Mouse (Mus musculus) heart, embryonic 14.5 days (tissue): ENCODE data around the gene Tac2. TPM values are rescaled to one million over a fixed set of nuclear protein-coding genes. Genes with fewer than 3 reads are reported as not detected.
"Not testable (repeated sequence)": the region's sequence is repeated elsewhere in the genome, so short reads cannot be mapped to it uniquely, and the experiment has no call there.

Source experiments
- ATAC-seq: fragments of 200-750 bp; cut with Nextera tagmentation; 2 replicates; pipeline ENCODE4 v1.8.0; 2017; ENCODE audit warnings: low read depth, moderate TSS enrichment; ENCODE audit not compliant: insufficient number of reproducible peaks, insufficient read depth, low FRiP score
- H3K27ac ChIP-seq, 2 experiments: fragments of 200-500 bp in 1 of 2; fragments of 300-500 bp in 1 of 2; sonication (generic) in 1 of 2; replicated peaks in 1 of 2; 2 replicates each; pipeline ENCODE4 v1.5.1; 2012 to 2014; ENCODE audit warnings: low read depth in 2 of 2, low read length in 2 of 2, control low read depth in 1 of 2, mild to moderate bottlenecking in 1 of 2, mixed read lengths in 1 of 2; ENCODE audit not compliant: control insufficient read depth in 1 of 2, insufficient read depth in 1 of 2
- H3K27me3 ChIP-seq: fragments of 300-500 bp; sonication (generic); 2 replicates; pipeline ENCODE4 v1.6.1; 2014; ENCODE audit warnings: mild to moderate bottlenecking, low read length, control low read depth; ENCODE audit not compliant: control insufficient read depth, insufficient read depth
- H3K36me3 ChIP-seq: fragments of 300-500 bp; sonication (generic); 2 replicates; pipeline ENCODE4 v1.6.1; 2014; ENCODE audit warnings: mild to moderate bottlenecking, control low read depth, low read length, mixed read lengths; ENCODE audit not compliant: control insufficient read depth, insufficient read depth
- H3K4me1 ChIP-seq, 2 experiments: fragments of 200-500 bp in 1 of 2; fragments of 300-500 bp in 1 of 2; sonication (generic) in 1 of 2; 2 replicates each; pipeline ENCODE4 v1.6.1; 2012 to 2014; ENCODE audit warnings: low read length in 2 of 2, control low read depth in 1 of 2, mixed read lengths in 1 of 2; ENCODE audit not compliant: control insufficient read depth in 2 of 2, insufficient read depth in 2 of 2
- H3K4me2 ChIP-seq: fragments of 300-500 bp; sonication (generic); 2 replicates; pipeline ENCODE4 v1.6.1; 2014; ENCODE audit warnings: mild to moderate bottlenecking, low read length
- H3K4me3 ChIP-seq, 2 experiments: fragments of 200-500 bp in 1 of 2; fragments of 300-500 bp in 1 of 2; sonication (generic) in 1 of 2; 2 replicates each; pipeline ENCODE4 v1.5.1; 2012 to 2014; ENCODE audit warnings: low read length in 2 of 2, mild to moderate bottlenecking in 2 of 2, control low read depth in 1 of 2, low read depth in 1 of 2, moderate library complexity in 1 of 2; ENCODE audit not compliant: control insufficient read depth in 1 of 2, insufficient read depth in 1 of 2
- H3K9ac ChIP-seq: fragments of 300-500 bp; sonication (generic); 2 replicates; pipeline ENCODE4 v1.6.1; 2014; ENCODE audit warnings: mild to moderate bottlenecking, low read length
- H3K9me3 ChIP-seq: fragments of 300-500 bp; sonication (generic); 2 replicates; pipeline ENCODE4 v1.6.1; 2016; ENCODE audit warnings: low read length, control low read depth; ENCODE audit not compliant: control insufficient read depth
- WGBS: fragments of 180-500 bp; shearing (Covaris S2); extraction: QIAGEN DNeasy Blood & Tissue Kit; methylation state at CpG from one replicate; pipeline ENCODE4 v1.1.7; 2014; 5-methylcytosine and 5-hydroxymethylcytosine counted together
- polyA plus RNA-seq: library from polyadenylated mRNA; unstranded; fragments of >200 nt; fragmentation: Nextera tagmentation; extraction: Ambion mirVana; gene quantifications from 2 replicates; pipeline ENCODE4 v1.2.1, GENCODE M21; 2014

Tac2 gene
- polyA plus RNA-seq, 1 experiment from 2014 or later, result 1.3 TPM

- H3K4me3 ChIP-seq, result peak overlapping the region; percentile 18 to 29
- no peaks in the 10 kb centered on the region for H3K9me3 ChIP-seq
- H3K9ac ChIP-seq, result peak overlapping the region; percentile 50
- H3K4me2 ChIP-seq, result peak overlapping the region; percentile 61
- peak; percentile 28 for ATAC-seq
- no peaks in the 10 kb centered on the region for H3K27me3 ChIP-seq
- WGBS, result 12% methylated on average over 16 of the region's 18 CpGs
- peaks cover 7 to 13% of the 10 kb centered on the region in 2 experiments; a peak in 3 of 4 replicates for H3K4me1 ChIP-seq
- H3K36me3 ChIP-seq, result no peaks in the 10 kb centered on the region
- H3K27ac ChIP-seq, result peak overlapping the region; percentile 69 to 79
Observed at GRCm38 (mm10) chr10:127755770-127756468, 31.6 kb downstream of the Tac2 start.

- no peak within 1 kb of the TSS for H3K4me3 ChIP-seq
- no peaks in the 10 kb centered on the region for H3K36me3 ChIP-seq
- no peak within 1 kb of the TSS; a peak in 1 of 4 replicates for H3K27ac ChIP-seq
- 60% methylated on average over 9 of the region's 9 CpGs for WGBS
- no peak within 1 kb of the TSS for H3K4me2 ChIP-seq
- peaks cover 7 to 13% of the 10 kb centered on the region in 2 experiments; a peak in 3 of 4 replicates for H3K4me1 ChIP-seq
- no peak for ATAC-seq
- no peak within 1 kb of the TSS for H3K9ac ChIP-seq
- no peaks in the 10 kb centered on the region for H3K27me3 ChIP-seq
- no peaks in the 10 kb centered on the region for H3K9me3 ChIP-seq
Observed at GRCm38 (mm10) chr10:127759181-127760110, 35.2 kb downstream of the Tac2 start, which contains the start of the genes Rdh1 and Rdh16f1. Rdh1 (plus strand) TSS chr10:127759721. Rdh16f1 (plus strand) TSS chr10:127759787.

GRCm38 (mm10) chr10:127762926-127763325 is 38.6 kb downstream of the Tac2 start:
- ATAC-seq, H3K4me3 ChIP-seq, H3K27ac ChIP-seq, H3K9me3 ChIP-seq, H3K4me2 ChIP-seq, H3K9ac ChIP-seq, H3K4me1 ChIP-seq, H3K36me3 ChIP-seq, H3K27me3 ChIP-seq: not testable (repeated sequence)
- 82% methylated on average over 10 of the region's 10 CpGs for WGBS

- no peaks in the 10 kb centered on the region for H3K27me3 ChIP-seq
- no peak overlapping the region for H3K4me2 ChIP-seq
- no peak overlapping the region for H3K27ac ChIP-seq
- WGBS, result 65% methylated on average over 12 of the region's 12 CpGs
- no peaks in the 10 kb centered on the region for H3K9me3 ChIP-seq
- no peak for ATAC-seq
- no peaks in the 10 kb centered on the region for H3K4me1 ChIP-seq
- H3K36me3 ChIP-seq, result no peaks in the 10 kb centered on the region
- H3K9ac ChIP-seq, result no peak overlapping the region
- H3K4me3 ChIP-seq, result no peak overlapping the region
Observed at GRCm38 (mm10) chr10:127763914-127764680, 39.8 kb downstream of the Tac2 start.

- no peak overlapping the region for H3K4me3 ChIP-seq
- ATAC-seq, result no peak
- no peaks in the 10 kb centered on the region for H3K36me3 ChIP-seq
- H3K27ac ChIP-seq, result no peak overlapping the region
- H3K27me3 ChIP-seq, result no peaks in the 10 kb centered on the region
- H3K9me3 ChIP-seq, result no peaks in the 10 kb centered on the region
- H3K4me2 ChIP-seq, result no peak overlapping the region
- 49% methylated on average over 1 of the region's 1 CpGs for WGBS
- H3K4me1 ChIP-seq, result no peaks in the 10 kb centered on the region
- no peak overlapping the region for H3K9ac ChIP-seq
Observed at GRCm38 (mm10) chr10:127766564-127766963, 42.3 kb downstream of the Tac2 start.

GRCm38 (mm10) chr10:127776011-127776410 is 51.7 kb downstream of the Tac2 start, which contains the start of gene Rdh9:
Rdh9 (plus strand) TSS chr10:127776386.
- 70% methylated on average over 2 of the region's 2 CpGs for WGBS
- no peak for ATAC-seq
- H3K4me1 ChIP-seq, result no peaks in the 10 kb centered on the region

More at GRCm38 (mm10) chr10:127776011-127776410, 51.7 kb downstream of the Tac2 start, which contains the start of gene Rdh9:
- no peak within 1 kb of the TSS for H3K4me3 ChIP-seq
- no peak within 1 kb of the TSS for H3K9ac ChIP-seq
- no peaks in the 10 kb centered on the region for H3K36me3 ChIP-seq
- no peak within 1 kb of the TSS for H3K27ac ChIP-seq
- no peaks in the 10 kb centered on the region for H3K9me3 ChIP-seq
- H3K4me2 ChIP-seq, result no peak within 1 kb of the TSS
- no peaks in the 10 kb centered on the region for H3K27me3 ChIP-seq
